Mouse (Mus musculus) cerebellum, postnatal 14 days (tissue): ENCODE measurements around the gene Sec61b.
A peak's percentile ranks its signal among the peaks of the same experiment; 100 is the strongest.

ENCODE experiments used
- DNase-seq, 2 experiments: peaks; one replicate each; pipeline ENCODE4 v3.0.0; 2021; ENCODE audit warnings: mixed read lengths in 2 of 2

Sec61b gene

DNA sequence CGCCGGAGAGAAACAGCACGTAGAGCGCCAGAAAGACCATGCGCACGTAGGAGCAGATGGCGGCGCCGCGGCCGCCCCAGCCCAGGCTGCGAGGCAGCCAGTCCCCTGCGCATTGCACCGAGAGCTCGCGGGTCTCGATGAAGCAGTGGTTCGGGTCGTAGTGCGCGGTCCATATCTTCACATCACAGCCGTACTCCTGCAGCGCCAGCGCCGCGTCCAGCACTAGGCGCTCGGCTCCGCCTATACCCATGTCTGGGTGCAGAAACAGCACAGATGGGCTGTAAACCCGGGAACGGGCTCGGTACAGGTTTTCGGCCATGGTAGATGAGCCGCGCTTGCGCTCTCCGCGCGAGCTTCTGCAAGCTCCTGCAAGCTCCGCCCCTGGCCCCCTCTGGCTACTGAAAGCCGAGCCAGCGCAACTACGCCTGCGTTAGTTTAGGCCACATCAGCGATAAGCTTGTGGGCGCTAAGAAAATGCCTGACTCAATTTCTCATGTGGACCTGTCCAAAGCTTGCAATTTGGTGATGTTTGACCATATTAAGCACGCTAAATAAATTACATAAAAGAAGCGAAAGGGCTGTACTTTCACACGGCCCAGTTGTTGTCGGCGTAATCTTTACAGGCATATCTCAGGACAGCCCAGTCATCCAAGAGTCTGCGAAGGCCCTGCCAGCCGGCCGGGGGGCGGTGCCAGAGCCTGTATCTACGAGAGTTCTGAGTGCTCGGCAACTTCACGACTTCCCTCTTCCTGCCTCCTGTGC, at the start of gene Sec61b, which contains the start of gene Alg2:
TSS of gene Sec61b (plus strand) at position 691 of the 762 bp plus-strand sequence.
TSS of gene Alg2 (minus strand) at position 366 of the 762 bp plus-strand sequence.
- peak; percentile 99 for DNase-seq

- peak in 1 of 2 experiments; percentile 41 for DNase-seq
Measured at GRCm38 (mm10) chr4:47425247-47425830, 49.1 kb upstream of the Sec61b start.

GRCm38 (mm10) chr4:47427606-47428005, 46.9 kb upstream of the Sec61b start:
- DNase-seq: no peak

GRCm38 (mm10) chr4:47430557-47430956, 43.9 kb upstream of the Sec61b start:
- DNase-seq: no peak

GRCm38 (mm10) chr4:47431081-47431480, 43.4 kb upstream of the Sec61b start:
- no peak for DNase-seq

GRCm38 (mm10) chr4:47432766-47433165, 41.7 kb upstream of the Sec61b start:
- DNase-seq: peak; percentile 30 to 47

DNA sequence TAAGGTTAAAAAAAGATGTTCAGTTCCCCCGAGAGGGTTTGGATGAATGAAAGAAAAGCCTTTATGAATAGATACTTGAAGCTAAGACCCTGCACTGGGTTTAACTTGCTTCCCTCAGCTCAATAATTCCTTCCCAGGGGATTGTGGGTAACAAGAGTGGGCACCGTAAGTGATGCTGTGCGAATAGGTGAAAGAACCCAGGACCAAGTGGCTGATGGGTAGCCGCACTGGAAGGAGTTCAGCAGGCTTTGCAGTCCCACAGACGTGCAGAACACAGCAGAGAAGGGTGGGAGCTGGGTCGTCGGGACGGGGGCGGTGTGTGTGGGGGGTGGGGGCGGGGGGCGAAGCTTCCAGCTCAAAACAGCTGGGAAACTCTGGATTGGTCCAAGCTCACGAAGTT, 39.3 kb upstream of the Sec61b start:
- DNase-seq: no peak

DNA sequence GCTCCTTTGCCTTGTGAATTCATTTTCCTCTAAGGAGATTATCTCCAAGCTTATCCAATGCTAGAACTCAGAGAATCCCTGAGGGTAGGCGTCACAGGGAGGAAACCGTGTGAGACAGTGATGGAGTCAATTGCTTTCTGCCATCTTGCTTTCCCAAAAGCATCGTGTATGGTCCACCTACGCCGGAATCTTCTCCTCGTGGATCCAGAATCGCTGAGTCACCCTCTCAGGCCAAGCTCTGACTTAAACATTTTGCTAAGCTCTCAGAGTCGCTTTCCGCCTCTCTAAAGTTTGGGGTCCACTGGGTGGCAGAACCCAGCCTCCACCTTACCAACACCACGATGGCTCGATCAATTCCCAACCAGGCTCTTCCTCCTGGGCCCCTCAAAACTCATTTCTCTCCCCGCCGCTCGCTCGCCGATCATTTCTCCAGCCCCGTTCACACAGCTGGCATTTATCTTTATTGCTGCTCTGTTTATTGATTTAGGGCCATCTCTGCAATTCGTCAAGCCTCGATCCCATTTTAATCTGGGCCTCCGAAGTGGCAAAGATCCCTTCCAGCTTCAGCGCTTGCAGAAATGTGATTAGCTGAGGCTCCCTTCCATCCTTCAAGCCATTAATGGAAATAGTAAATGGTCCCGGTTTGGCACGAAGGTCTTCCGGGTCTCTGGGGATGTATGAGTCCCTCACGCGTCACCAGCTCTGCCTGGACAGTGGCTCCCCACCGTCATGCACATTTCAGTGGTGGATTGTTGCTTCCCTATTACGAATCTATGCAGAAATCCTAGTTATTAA, 38.7 kb upstream of the Sec61b start:
- DNase-seq: no peak

- peak; percentile 95 to 96 for DNase-seq
Measured at GRCm38 (mm10) chr4:47437365-47438340, 36.8 kb upstream of the Sec61b start.

DNA sequence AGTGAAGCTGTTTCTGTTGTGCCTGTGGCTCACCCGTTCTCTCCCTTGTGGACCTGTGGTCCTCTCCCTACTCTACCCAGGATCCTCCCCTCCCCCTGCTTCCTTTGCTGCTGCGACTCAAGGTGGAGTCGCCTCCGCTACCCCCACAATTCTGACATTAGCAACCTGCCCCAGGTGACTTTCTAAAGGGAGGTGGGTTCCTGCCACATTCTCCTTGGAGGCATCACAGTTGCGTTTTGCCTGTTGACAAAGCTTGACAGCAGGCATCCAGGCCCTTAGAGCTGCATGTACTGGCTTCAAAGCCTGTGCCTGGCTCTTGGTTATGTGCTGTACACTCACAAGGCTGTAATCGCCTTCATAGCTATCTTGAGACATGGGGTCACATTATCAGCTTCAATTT, 35.5 kb upstream of the Sec61b start:
- no peak for DNase-seq

GRCm38 (mm10) chr4:47440951-47441350, 33.5 kb upstream of the Sec61b start:
- DNase-seq: no peak

DNA sequence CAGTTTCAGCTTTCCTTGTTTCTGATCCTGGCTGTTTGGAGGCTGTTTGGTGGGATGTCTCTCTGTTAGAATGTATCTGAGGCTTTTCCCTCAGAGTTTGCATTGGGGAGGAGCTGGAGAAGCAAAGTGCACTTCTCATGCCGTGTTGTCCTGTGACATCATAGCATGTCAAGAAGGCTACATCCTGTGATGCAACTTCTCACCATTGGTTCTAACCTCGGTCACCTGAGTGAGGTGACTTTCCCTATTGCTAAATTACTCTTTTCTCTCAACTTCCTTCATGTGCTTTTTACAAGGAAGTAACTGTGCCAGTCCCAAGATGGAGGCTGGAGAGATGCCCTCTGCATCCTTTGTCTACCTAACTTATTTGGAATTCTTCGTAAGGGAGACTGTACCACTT, 25.9 kb upstream of the Sec61b start:
- no peak for DNase-seq

GRCm38 (mm10) chr4:47449116-47449515, 25.3 kb upstream of the Sec61b start:
- no peak for DNase-seq

DNA sequence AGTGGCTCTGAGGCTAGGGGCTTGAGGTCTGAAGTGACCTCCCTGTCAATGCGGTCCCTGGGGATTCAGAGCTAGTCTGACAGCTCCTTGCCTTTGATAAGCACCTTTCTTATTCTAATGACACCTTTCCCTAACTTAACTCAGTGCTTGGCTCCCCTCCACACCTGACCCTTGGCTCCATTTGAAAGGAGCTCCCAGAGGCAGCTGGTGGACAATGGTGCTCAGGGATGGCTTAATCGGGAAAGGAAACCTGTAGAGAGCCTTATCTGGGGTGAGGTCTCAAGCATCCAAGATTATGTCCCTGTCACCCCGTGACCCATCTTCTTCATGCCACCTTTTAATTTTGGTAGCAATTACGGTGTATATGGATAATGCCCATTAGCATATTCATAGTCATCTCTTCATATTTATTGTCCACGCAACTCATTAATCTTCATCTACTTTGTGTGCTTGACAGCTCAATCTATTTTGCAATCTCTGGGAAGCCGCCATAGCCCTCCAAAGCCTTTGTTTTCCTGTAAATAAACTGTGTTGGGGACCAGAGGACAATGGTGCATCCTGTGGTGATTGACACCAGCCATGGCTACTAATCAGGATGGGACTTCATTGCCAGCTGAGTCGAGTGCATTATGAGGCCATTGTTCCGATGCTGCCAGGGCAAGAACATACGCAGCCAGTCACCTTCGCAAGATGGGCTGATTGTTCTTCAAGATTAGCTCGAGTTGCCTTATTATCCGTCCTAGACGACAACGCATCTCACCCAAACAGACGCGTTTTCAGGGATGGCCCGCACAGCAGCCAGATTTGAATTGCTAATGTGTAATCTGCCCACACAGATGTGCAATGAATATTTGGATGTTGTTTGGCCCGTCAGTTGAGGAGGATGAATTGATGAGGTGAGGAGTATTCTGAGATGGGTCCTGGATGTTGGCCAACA, 24.6 kb upstream of the Sec61b start:
- DNase-seq: no peak

GRCm38 (mm10) chr4:47467196-47467595, 7.3 kb upstream of the Sec61b start:
- no peak for DNase-seq

DNA sequence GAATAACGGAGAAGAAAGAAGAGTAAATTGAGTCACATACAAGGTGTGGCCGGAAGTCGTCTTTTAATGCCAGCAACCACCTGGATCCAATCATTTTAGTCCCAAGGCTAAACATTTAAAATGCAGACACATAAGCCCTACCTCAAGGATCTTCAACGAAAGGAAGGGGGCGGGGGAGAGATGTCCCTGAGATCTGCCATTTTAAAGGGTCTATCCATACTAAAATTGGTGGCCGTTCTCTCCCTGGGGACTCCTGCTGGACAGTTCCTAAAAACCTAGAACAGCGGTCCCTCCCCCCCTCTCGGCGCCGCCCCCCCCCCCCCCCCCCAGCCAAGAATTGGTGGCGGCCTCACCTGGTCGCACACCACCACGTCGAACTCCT, 881 bp upstream of the Sec61b start:
- no peak for DNase-seq

- no peak for DNase-seq
Measured at GRCm38 (mm10) chr4:47474730-47475643, 529 bp downstream of the Sec61b start.

DNA sequence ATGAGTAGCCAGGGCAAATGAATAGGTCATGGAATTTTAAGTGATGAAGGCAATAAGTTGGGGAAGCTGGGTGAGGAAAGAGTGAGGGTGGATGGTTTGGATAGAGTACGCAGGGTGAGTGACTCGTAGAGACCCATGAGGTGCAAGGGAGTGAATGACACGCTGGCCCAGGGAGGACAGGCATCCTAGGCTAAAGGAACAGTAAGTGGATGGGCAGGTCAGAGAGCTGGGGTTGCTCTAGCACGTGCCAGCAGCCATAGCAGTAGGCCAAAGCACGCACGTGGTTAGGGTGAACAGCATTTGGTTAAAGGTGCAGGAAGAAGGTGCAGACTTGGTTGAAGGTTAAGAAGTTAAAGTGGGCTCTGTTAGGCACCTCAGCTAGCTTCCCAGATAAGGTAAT, 3.1 kb downstream of the Sec61b start:
- no peak for DNase-seq

- DNase-seq: no peak
Measured at GRCm38 (mm10) chr4:47480095-47480494, 5.6 kb downstream of the Sec61b start.

GRCm38 (mm10) chr4:47480576-47480975, 6.1 kb downstream of the Sec61b start:
- DNase-seq: no peak
